Comparison of ENCODE assay signal across 8 mouse cellular contexts in genomic region chr13:34239371-34240086, GRCm38 (mm10).
DNase-seq lines count a peak whose midpoint lies in the region; ATAC-seq and TF ChIP-seq lines count a peak whose summit lies in the region.

No protein-coding gene starts in this region.

- peak; percentile 78 for ATAC-seq in intestine, embryonic 15.5 days
- ATAC-seq in liver, embryonic 11.5 days (replicated peaks; ENCODE audit: low FRiP score) = no peak

- H3K9me3 ChIP-seq in CH12.LX (replicated peaks; ENCODE audit: low read length) = no peaks in the 10 kb centered on the region
- H3K9me3 ChIP-seq in intestine, embryonic 15.5 days = no peaks in the 10 kb centered on the region
- H3K9me3 ChIP-seq in liver, embryonic 11.5 days (ENCODE audit: control insufficient read depth, low read length) = no peaks in the 10 kb centered on the region

- dilution Hi-C loops in CH12.LX (cut with MboI; ENCODE audit: extremely low pct_ligation_motif_present, extremely low pct_unique_long_range_greater_than_20kb, low sequenced_read_pairs) = no loop called here

- no peak overlapping the region for H3K4me3 ChIP-seq in CH12.LX (replicated peaks in 1 of 3; ENCODE audit: low read depth in 2 of 3, low read length in 2 of 3, poor library complexity in 1 of 3)
- H3K4me3 ChIP-seq in intestine, embryonic 15.5 days (replicated peaks) = no peak overlapping the region
- no peak overlapping the region for H3K4me3 ChIP-seq in liver, embryonic 11.5 days (ENCODE audit: low read depth, low read length)

- in situ Hi-C loops in CH12.LX (cut with MboI; ENCODE audit: low pct_ligation_motif_present, low pct_unique_long_range_greater_than_20kb, low sequenced_read_pairs) = no loop called here

- no peak for TF ChIP-seq EP300 in CH12.LX (IDR thresholded peaks at IDR 0.05; ENCODE audit: low read length)

- no peak for TF ChIP-seq POLR2A in CH12.LX (IDR thresholded peaks at IDR 0.05; ENCODE audit: low read depth, low read length)
- no peak for TF ChIP-seq POLR2A in brain, embryonic 14.5 days (IDR thresholded peaks at IDR 0.05; ENCODE audit: borderline replicate concordance, extremely low read depth, insufficient read depth, insufficient read length, poor library complexity, severe bottlenecking)

- H3K9ac ChIP-seq in CH12.LX (ENCODE audit: insufficient read depth, low read depth) = no peak overlapping the region
- H3K9ac ChIP-seq in intestine, embryonic 15.5 days = no peak overlapping the region
- no peak overlapping the region for H3K9ac ChIP-seq in liver, embryonic 11.5 days (ENCODE audit: low read depth, low read length)

- no peak overlapping the region for H3K27ac ChIP-seq in CH12.LX (ENCODE audit: insufficient read depth, low read depth)
- H3K27ac ChIP-seq in intestine, embryonic 15.5 days = 0 out of 2 replicates have a peak overlapping the region, but pooled peaks have one; percentile 22
- no peak overlapping the region for H3K27ac ChIP-seq in liver, embryonic 11.5 days (ENCODE audit: low read depth, low read length)

- no peaks in the 10 kb centered on the region for H3K79me2 ChIP-seq in CH12.LX (replicated peaks; ENCODE audit: control insufficient read depth, extremely low read depth, insufficient read depth, poor library complexity, severe bottlenecking)

- TF ChIP-seq CTCF in CH12.LX (conservative IDR thresholded peaks at IDR 0.05 in 1 of 2, IDR thresholded peaks at IDR 0.05 in 1 of 2; ENCODE audit: low read depth in 2 of 2, low read length in 2 of 2) = no peak
- TF ChIP-seq CTCF in brain, embryonic 14.5 days (IDR thresholded peaks at IDR 0.05; ENCODE audit: borderline replicate concordance, extremely low read depth, insufficient read depth, insufficient read length) = no peak

- no peak for TF ChIP-seq RAD21 in CH12.LX (IDR thresholded peaks at IDR 0.05; ENCODE audit: low read depth, low read length)

- H3K4me1 ChIP-seq in CH12.LX (ENCODE audit: control insufficient read depth in 1 of 2, insufficient read depth in 2 of 2) = peaks cover 0 to 22% of the 10 kb centered on the region in 2 experiments; a peak in 2 of 4 replicates
- 0 out of 2 replicates have a peak, but pooled peaks cover 9% of the 10 kb centered on the region for H3K4me1 ChIP-seq in intestine, embryonic 15.5 days (replicated peaks)
- peaks cover 18% of the 10 kb centered on the region for H3K4me1 ChIP-seq in liver, embryonic 11.5 days (replicated peaks; ENCODE audit: control insufficient read depth, insufficient read depth, low read length)

- no peaks in the 10 kb centered on the region for H3K36me3 ChIP-seq in CH12.LX (replicated peaks in 1 of 2; ENCODE audit: control insufficient read depth in 1 of 2, insufficient read depth in 1 of 2, low read length in 1 of 2)
- H3K36me3 ChIP-seq in intestine, embryonic 15.5 days = no peaks in the 10 kb centered on the region
- no peaks in the 10 kb centered on the region for H3K36me3 ChIP-seq in liver, embryonic 11.5 days (ENCODE audit: control insufficient read depth, insufficient read depth, low read length)

- H3K4me2 ChIP-seq in CH12.LX (ENCODE audit: insufficient read depth, low read depth, poor library complexity, severe bottlenecking) = no peak overlapping the region
- H3K4me2 ChIP-seq in intestine, embryonic 15.5 days (replicated peaks) = 0 out of 2 replicates have a peak overlapping the region, but pooled peaks have one; percentile 22
- 0 out of 2 replicates have a peak overlapping the region, but pooled peaks have one; percentile 2 for H3K4me2 ChIP-seq in liver, embryonic 11.5 days

- DNase-seq in CH12.LX (ENCODE audit: extremely low read depth) = peak; percentile 16
- DNase-seq in brain, embryonic 14.5 days (ENCODE audit: low read depth) = peak; percentile 93
- DNase-seq in liver, embryonic 11.5 days (ENCODE audit: low spot score) = no peak
- DNase-seq in frontal cortex, postnatal 25 days (ENCODE audit: low spot score in 2 of 2) = no peak
- DNase-seq in frontal cortex, postnatal 10 days (ENCODE audit: low spot score in 2 of 2) = no peak
- no peak for DNase-seq in thymus, postnatal 36 days
- no peak for DNase-seq in layer of hippocampus, adult 18-20 months (ENCODE audit: low spot score in 2 of 2)

- WGBS in intestine, embryonic 15.5 days = 35% methylated on average over 11 of the region's 11 CpGs
- 60% methylated on average over 11 of the region's 11 CpGs for WGBS in liver, embryonic 11.5 days

- no peaks in the 10 kb centered on the region for H3K27me3 ChIP-seq in CH12.LX (replicated peaks)
- H3K27me3 ChIP-seq in intestine, embryonic 15.5 days (replicated peaks) = no peaks in the 10 kb centered on the region
- no peaks in the 10 kb centered on the region for H3K27me3 ChIP-seq in liver, embryonic 11.5 days (replicated peaks; ENCODE audit: control insufficient read depth, insufficient read depth, low read length)

TF ChIP-seq in CH12.LX, 34 proteins besides CTCF, POLR2A, EP300 and RAD21:
- TF ChIP-seq MAZ (IDR thresholded peaks at IDR 0.05; ENCODE audit: low read depth, low read length) = no peak
- TF ChIP-seq ELF1 (IDR thresholded peaks at IDR 0.05; ENCODE audit: low read depth, low read length) = no peak
- no peak for TF ChIP-seq BHLHE40 (IDR thresholded peaks at IDR 0.05; ENCODE audit: low read depth, low read length)

Comparison
In these comparisons a context has a peak if more than half of its experiments do, and no peak if none do; other contexts are left out.
1. DNase-seq: peak in CH12.LX (single experiment) and brain, embryonic 14.5 days (single experiment); none in liver, embryonic 11.5 days (single experiment), frontal cortex, postnatal 25 days (0 of 2), frontal cortex, postnatal 10 days (0 of 2), thymus, postnatal 36 days (0 of 2) and layer of hippocampus, adult 18-20 months (0 of 2).